Mouse (Mus musculus) Muller cell, postnatal 12 days (primary cell): ENCODE data around the gene Stag2.

Source experiments
- DNase-seq: peaks from one replicate; pipeline ENCODE4 v3.0.0-alpha.2; 2015; ENCODE audit errors: inconsistent ontology term

The Stag2 gene

GRCm38 (mm10) chrX:42148788-42149556 is at the start of gene Stag2:
TSS of gene Stag2 (plus strand) at chrX:42149317.
- DNase-seq, result peak; percentile 96

GRCm38 (mm10) chrX:42107137-42107536 is 42.0 kb upstream of the Stag2 start:
- no peak for DNase-seq

- no peak for DNase-seq
Measured at GRCm38 (mm10) chrX:42110585-42110984, 38.5 kb upstream of the Stag2 start.

- no peak for DNase-seq
Measured at GRCm38 (mm10) chrX:42119442-42120048, 29.6 kb upstream of the Stag2 start.

- no peak for DNase-seq
Measured at GRCm38 (mm10) chrX:42124963-42125697, 24.0 kb upstream of the Stag2 start.

- DNase-seq, result peak; percentile 14
Measured at GRCm38 (mm10) chrX:42139882-42140281, 9.2 kb upstream of the Stag2 start.

GRCm38 (mm10) chrX:42142620-42143019 is 6.5 kb upstream of the Stag2 start:
- no peak for DNase-seq

- no peak for DNase-seq
Measured at GRCm38 (mm10) chrX:42143991-42144390, 5.1 kb upstream of the Stag2 start.

- DNase-seq, result no peak
Measured at GRCm38 (mm10) chrX:42148016-42148451, 1.1 kb upstream of the Stag2 start.

GRCm38 (mm10) chrX:42149557-42150345 is 634 bp downstream of the Stag2 start:
- peak; percentile 59 for DNase-seq

GRCm38 (mm10) chrX:42150346-42151023 is 1.4 kb downstream of the Stag2 start:
- peak; percentile 93 for DNase-seq

- DNase-seq, result no peak
Measured at GRCm38 (mm10) chrX:42151024-42151754, 2.1 kb downstream of the Stag2 start.

GRCm38 (mm10) chrX:42151903-42152369 is 2.8 kb downstream of the Stag2 start:
- DNase-seq, result peak; percentile 90

- DNase-seq, result no peak
Measured at GRCm38 (mm10) chrX:42153056-42153455, 3.9 kb downstream of the Stag2 start.

GRCm38 (mm10) chrX:42165455-42165854 is 16.3 kb downstream of the Stag2 start:
- no peak for DNase-seq

GRCm38 (mm10) chrX:42170811-42171210 is 21.7 kb downstream of the Stag2 start:
- DNase-seq, result no peak

GRCm38 (mm10) chrX:42187590-42187989 is 38.5 kb downstream of the Stag2 start:
- no peak for DNase-seq

GRCm38 (mm10) chrX:42188825-42189426 is 39.8 kb downstream of the Stag2 start:
- DNase-seq, result no peak

GRCm38 (mm10) chrX:42194608-42195007 is 45.5 kb downstream of the Stag2 start:
- no peak for DNase-seq

- DNase-seq, result no peak
Measured at GRCm38 (mm10) chrX:42202482-42202881, 53.4 kb downstream of the Stag2 start.
